Mouse (Mus musculus) layer of hippocampus, postnatal 36 days (tissue): ENCODE results near the gene Prlr. TPM values are rescaled to one million over a fixed set of nuclear protein-coding genes. Genes with fewer than 3 reads are reported as not detected.

Experiments used
- DNase-seq, 2 experiments: peaks; one replicate each; pipeline ENCODE4 v3.0.0; 2022
- total RNA-seq, 2 experiments: library from RNA; stranded (reverse); gene quantifications; 2 replicates each; pipeline ENCODE4 v1.2.3; 2021

Prlr gene
- total RNA-seq: 1 to 10 TPM; 4.4 to 6.9 TPM

- DNase-seq: no peak
These were observed at the start of gene Prlr for GRCm38 (mm10) chr15:10177083-10177482. Prlr (plus strand) TSS chr15:10177238.

GRCm38 (mm10) chr15:10133781-10134180, 43.3 kb upstream of the Prlr start:
- peak in 1 of 2 experiments; percentile 19 for DNase-seq

GRCm38 (mm10) chr15:10134889-10135288, 42.1 kb upstream of the Prlr start:
- DNase-seq: no peak

- no peak for DNase-seq
These were observed 32.5 kb upstream of the Prlr start for GRCm38 (mm10) chr15:10144520-10144919.

- DNase-seq: no peak
These were observed 28.8 kb upstream of the Prlr start for GRCm38 (mm10) chr15:10148196-10148595.

- DNase-seq: no peak
These were observed 16.4 kb upstream of the Prlr start for GRCm38 (mm10) chr15:10160663-10161062.

- no peak for DNase-seq
These were observed 2.0 kb upstream of the Prlr start for GRCm38 (mm10) chr15:10175078-10175477.

- DNase-seq: no peak
These were observed 1.4 kb upstream of the Prlr start for GRCm38 (mm10) chr15:10175656-10176055.

GRCm38 (mm10) chr15:10177519-10178130, 587 bp downstream of the Prlr start:
- peak in 1 of 2 experiments; percentile 26 for DNase-seq

GRCm38 (mm10) chr15:10178131-10178566, 1.1 kb downstream of the Prlr start:
- DNase-seq: no peak

GRCm38 (mm10) chr15:10180694-10181093, 3.7 kb downstream of the Prlr start:
- DNase-seq: peak in 1 of 2 experiments; percentile 23

- no peak for DNase-seq
These were observed 15.1 kb downstream of the Prlr start for GRCm38 (mm10) chr15:10192101-10192630.

GRCm38 (mm10) chr15:10200991-10201390, 24.0 kb downstream of the Prlr start:
- DNase-seq: no peak

- no peak for DNase-seq
These were observed 25.7 kb downstream of the Prlr start for GRCm38 (mm10) chr15:10202504-10203302.

GRCm38 (mm10) chr15:10210261-10210770, 33.3 kb downstream of the Prlr start:
- no peak for DNase-seq

GRCm38 (mm10) chr15:10211992-10212391, 35.0 kb downstream of the Prlr start:
- DNase-seq: no peak

- no peak for DNase-seq
These were observed 36.2 kb downstream of the Prlr start for GRCm38 (mm10) chr15:10213213-10213612.

GRCm38 (mm10) chr15:10213710-10214109, 36.7 kb downstream of the Prlr start:
- DNase-seq: no peak

- no peak for DNase-seq
These were observed 38.7 kb downstream of the Prlr start for GRCm38 (mm10) chr15:10215719-10216118.

GRCm38 (mm10) chr15:10216189-10216588, 39.2 kb downstream of the Prlr start:
- no peak for DNase-seq

- no peak for DNase-seq
These were observed 46.6 kb downstream of the Prlr start for GRCm38 (mm10) chr15:10223614-10224155.

GRCm38 (mm10) chr15:10225701-10226100, 48.7 kb downstream of the Prlr start:
- DNase-seq: no peak

- DNase-seq: no peak
These were observed 51.6 kb downstream of the Prlr start for GRCm38 (mm10) chr15:10228636-10229035.
